Mouse (Mus musculus) erythroblast, embryonic 14.5 days (primary cell): ENCODE results near the gene Mepe.

Experiments
- GATA1 ChIP-seq: IDR thresholded peaks from 2 replicates; pipeline ENCODE4 v1.6.1; 2012; ENCODE audit warnings: low read length, inconsistent platforms, mixed read lengths
- TAL1 ChIP-seq: IDR thresholded peaks from 3 replicates; pipeline ENCODE4 v1.6.1; 2012; ENCODE audit warnings: low read length, inconsistent platforms, mixed read lengths

GRCm38 (mm10) chr5:104386908-104387307, 61.8 kb downstream of the Mepe start:
- no peak for TF ChIP-seq TAL1
- no peak for TF ChIP-seq GATA1
